Mouse (Mus musculus): ENCODE data around the gene Cul3.

DNA sequence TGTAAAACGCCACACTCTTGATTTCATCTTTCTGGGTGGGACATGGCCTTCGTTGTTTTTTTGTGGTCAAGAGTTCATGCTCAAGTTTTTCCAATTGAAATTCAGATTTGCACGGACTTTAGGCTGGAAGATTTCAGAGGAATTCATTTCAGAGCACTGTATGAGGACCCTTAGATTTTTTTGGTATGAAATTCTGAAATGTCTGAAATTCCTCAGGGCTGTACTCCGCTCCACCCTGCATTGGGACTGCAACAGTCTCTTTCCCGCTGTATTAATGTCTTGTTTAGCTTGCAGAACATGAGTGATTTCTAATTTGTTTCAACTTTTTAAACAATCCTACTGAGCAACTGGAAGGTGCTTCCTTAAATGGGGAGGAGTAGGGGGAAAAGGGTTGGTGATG, 90.0 kb downstream of the Cul3 start:
- no peak for TF ChIP-seq EP300 (optimal IDR thresholded peaks at IDR 0.05)
- TF ChIP-seq CTCF (IDR thresholded peaks at IDR 0.05; ENCODE audit: low read depth): no peak
